Mouse (Mus musculus): Measurements from ENCODE around the gene Cald1. TPM values are rescaled to one million over a fixed set of nuclear protein-coding genes. Genes with fewer than 3 reads are reported as not detected.
A peak's percentile ranks its signal among the peaks of the same experiment; 100 is the strongest.

The Cald1 gene
- polyA plus RNA-seq, 1 experiment from 2014 or later = 58.5 TPM

GRCm38 (mm10) chr6:34777981-34778668 lies 179.8 kb downstream of the Cald1 start:
- Histone ChIP-seq H3K9ac (replicated peaks; ENCODE audit: low read depth, low read length) (no peak overlapping the region), H3K4me3 (replicated peaks; ENCODE audit: low read length) (no peak overlapping the region), H3K27ac (ENCODE audit: low read length) (no peak overlapping the region), H3K4me2 (ENCODE audit: low read length) (no peak overlapping the region), H3K27me3 (replicated peaks; ENCODE audit: control insufficient read depth, insufficient read depth, low read length) (no peaks in the 10 kb centered on the region), H3K9me3 (ENCODE audit: control insufficient read depth, low read length) (no peaks in the 10 kb centered on the region), H3K36me3 (ENCODE audit: control insufficient read depth, insufficient read depth) (peaks cover 2% of the 10 kb centered on the region; the same call in 1 of the 2 replicates), H3K4me1 (replicated peaks; ENCODE audit: control insufficient read depth, insufficient read depth, low read length) (peaks cover 3% of the 10 kb centered on the region)
- ATAC-seq = no peak
- WGBS = 68% methylated on average over 10 of the region's 10 CpGs

GRCm38 (mm10) chr6:34780231-34780942 lies 182.1 kb downstream of the Cald1 start, which contains the start of gene Agbl3:
Gene Agbl3, plus strand, starts transcription at chr6:34780432.
- peak within 1 kb of the TSS; percentile 57 for H3K4me2 ChIP-seq (ENCODE audit: low read length)
- H3K9ac ChIP-seq (replicated peaks; ENCODE audit: low read depth, low read length) = peak within 1 kb of the TSS; percentile 93
- H3K27ac ChIP-seq (ENCODE audit: low read length) = peak within 1 kb of the TSS; percentile 97
- no peaks in the 10 kb centered on the region for H3K9me3 ChIP-seq (ENCODE audit: control insufficient read depth, low read length)
- no peaks in the 10 kb centered on the region for H3K27me3 ChIP-seq (replicated peaks; ENCODE audit: control insufficient read depth, insufficient read depth, low read length)
- H3K4me1 ChIP-seq (replicated peaks; ENCODE audit: control insufficient read depth, insufficient read depth, low read length) = peaks cover 3% of the 10 kb centered on the region
- WGBS = under 1% methylated on average over 75 of the region's 81 CpGs
- ATAC-seq = peak; percentile 96
- H3K4me3 ChIP-seq (replicated peaks; ENCODE audit: low read length) = peak within 1 kb of the TSS; percentile 75
- H3K36me3 ChIP-seq (ENCODE audit: control insufficient read depth, insufficient read depth) = no peaks in the 10 kb centered on the region

GRCm38 (mm10) chr6:34780943-34781289 lies 182.6 kb downstream of the Cald1 start:
- Histone ChIP-seq H3K9me3 (ENCODE audit: control insufficient read depth, low read length) (no peaks in the 10 kb centered on the region), H3K4me2 (ENCODE audit: low read length) (peak overlapping the region; percentile 57), H3K36me3 (ENCODE audit: control insufficient read depth, insufficient read depth) (peaks cover 4% of the 10 kb centered on the region; the same call in 1 of the 2 replicates), H3K4me3 (replicated peaks; ENCODE audit: low read length) (peak overlapping the region; percentile 75), H3K27ac (ENCODE audit: low read length) (peak overlapping the region; percentile 97), H3K27me3 (replicated peaks; ENCODE audit: control insufficient read depth, insufficient read depth, low read length) (no peaks in the 10 kb centered on the region), H3K9ac (replicated peaks; ENCODE audit: low read depth, low read length) (peak overlapping the region; percentile 93), H3K4me1 (replicated peaks; ENCODE audit: control insufficient read depth, insufficient read depth, low read length) (peaks cover 3% of the 10 kb centered on the region)
- no peak for ATAC-seq
- 5% methylated on average over 13 of the region's 13 CpGs for WGBS

GRCm38 (mm10) chr6:34782493-34782892 lies 184.2 kb downstream of the Cald1 start:
- H3K36me3 ChIP-seq (ENCODE audit: control insufficient read depth, insufficient read depth) = peaks cover 7% of the 10 kb centered on the region; the same call in 1 of the 2 replicates
- H3K27ac ChIP-seq (ENCODE audit: low read length) = no peak overlapping the region
- H3K4me1 ChIP-seq (replicated peaks; ENCODE audit: control insufficient read depth, insufficient read depth, low read length) = peaks cover 3% of the 10 kb centered on the region
- no peak overlapping the region for H3K4me3 ChIP-seq (replicated peaks; ENCODE audit: low read length)
- no peaks in the 10 kb centered on the region for H3K27me3 ChIP-seq (replicated peaks; ENCODE audit: control insufficient read depth, insufficient read depth, low read length)
- no peaks in the 10 kb centered on the region for H3K9me3 ChIP-seq (ENCODE audit: control insufficient read depth, low read length)
- 93% methylated on average over 1 of the region's 1 CpGs for WGBS
- H3K9ac ChIP-seq (replicated peaks; ENCODE audit: low read depth, low read length) = no peak overlapping the region
- H3K4me2 ChIP-seq (ENCODE audit: low read length) = no peak overlapping the region
- no peak for ATAC-seq

GRCm38 (mm10) chr6:34796881-34797280 lies 198.6 kb downstream of the Cald1 start:
- Histone ChIP-seq H3K27ac (ENCODE audit: low read length) (no peak overlapping the region), H3K27me3 (replicated peaks; ENCODE audit: control insufficient read depth, insufficient read depth, low read length) (no peaks in the 10 kb centered on the region), H3K4me2 (ENCODE audit: low read length) (no peak overlapping the region), H3K4me1 (replicated peaks; ENCODE audit: control insufficient read depth, insufficient read depth, low read length) (no peaks in the 10 kb centered on the region), H3K9me3 (ENCODE audit: control insufficient read depth, low read length) (no peaks in the 10 kb centered on the region), H3K9ac (replicated peaks; ENCODE audit: low read depth, low read length) (no peak overlapping the region), H3K36me3 (ENCODE audit: control insufficient read depth, insufficient read depth) (no peaks in the 10 kb centered on the region), H3K4me3 (replicated peaks; ENCODE audit: low read length) (no peak overlapping the region)
- ATAC-seq = no peak
- WGBS = 92% methylated on average over 3 of the region's 3 CpGs

- Histone ChIP-seq H3K36me3 (ENCODE audit: control insufficient read depth, insufficient read depth) (no peaks in the 10 kb centered on the region), H3K4me3 (replicated peaks; ENCODE audit: low read length) (no peak overlapping the region), H3K4me2 (ENCODE audit: low read length) (no peak overlapping the region), H3K27me3 (replicated peaks; ENCODE audit: control insufficient read depth, insufficient read depth, low read length) (no peaks in the 10 kb centered on the region), H3K27ac (ENCODE audit: low read length) (no peak overlapping the region), H3K4me1 (replicated peaks; ENCODE audit: control insufficient read depth, insufficient read depth, low read length) (no peaks in the 10 kb centered on the region), H3K9me3 (ENCODE audit: control insufficient read depth, low read length) (no peaks in the 10 kb centered on the region), H3K9ac (replicated peaks; ENCODE audit: low read depth, low read length) (no peak overlapping the region)
- no peak for ATAC-seq
- WGBS = 76% methylated on average over 3 of the region's 3 CpGs
These were observed 199.6 kb downstream of the Cald1 start for GRCm38 (mm10) chr6:34797887-34798286.

GRCm38 (mm10) chr6:34805582-34805981 lies 207.3 kb downstream of the Cald1 start:
- WGBS = 95% methylated on average over 2 of the region's 2 CpGs
- no peaks in the 10 kb centered on the region for H3K27me3 ChIP-seq (replicated peaks; ENCODE audit: control insufficient read depth, insufficient read depth, low read length)

GRCm38 (mm10) chr6:34810651-34811050 lies 212.4 kb downstream of the Cald1 start:
- ATAC-seq = no peak

More at GRCm38 (mm10) chr6:34805582-34805981, 207.3 kb downstream of the Cald1 start:
- H3K4me3 ChIP-seq (replicated peaks; ENCODE audit: low read length) = no peak overlapping the region
- ATAC-seq = no peak
- H3K36me3 ChIP-seq (ENCODE audit: control insufficient read depth, insufficient read depth) = no peaks in the 10 kb centered on the region
- H3K4me1 ChIP-seq (replicated peaks; ENCODE audit: control insufficient read depth, insufficient read depth, low read length) = no peaks in the 10 kb centered on the region
- no peak overlapping the region for H3K4me2 ChIP-seq (ENCODE audit: low read length)
- H3K9me3 ChIP-seq (ENCODE audit: control insufficient read depth, low read length) = no peaks in the 10 kb centered on the region
- H3K9ac ChIP-seq (replicated peaks; ENCODE audit: low read depth, low read length) = no peak overlapping the region
- H3K27ac ChIP-seq (ENCODE audit: low read length) = no peak overlapping the region

GRCm38 (mm10) chr6:34824406-34824805 lies 226.1 kb downstream of the Cald1 start:
- H3K4me2 ChIP-seq (ENCODE audit: low read length) = no peak overlapping the region
- no peaks in the 10 kb centered on the region for H3K9me3 ChIP-seq (ENCODE audit: control insufficient read depth, low read length)
- no peak for ATAC-seq
- no peak overlapping the region for H3K27ac ChIP-seq (ENCODE audit: low read length)
- no peaks in the 10 kb centered on the region for H3K4me1 ChIP-seq (replicated peaks; ENCODE audit: control insufficient read depth, insufficient read depth, low read length)
- H3K4me3 ChIP-seq (replicated peaks; ENCODE audit: low read length) = no peak overlapping the region
- no peak overlapping the region for H3K9ac ChIP-seq (replicated peaks; ENCODE audit: low read depth, low read length)
- no peaks in the 10 kb centered on the region for H3K27me3 ChIP-seq (replicated peaks; ENCODE audit: control insufficient read depth, insufficient read depth, low read length)
- no peaks in the 10 kb centered on the region for H3K36me3 ChIP-seq (ENCODE audit: control insufficient read depth, insufficient read depth)

More at GRCm38 (mm10) chr6:34810651-34811050, 212.4 kb downstream of the Cald1 start:
- Histone ChIP-seq H3K36me3 (ENCODE audit: control insufficient read depth, insufficient read depth) (no peaks in the 10 kb centered on the region), H3K9me3 (ENCODE audit: control insufficient read depth, low read length) (no peaks in the 10 kb centered on the region), H3K27me3 (replicated peaks; ENCODE audit: control insufficient read depth, insufficient read depth, low read length) (no peaks in the 10 kb centered on the region), H3K27ac (ENCODE audit: low read length) (no peak overlapping the region), H3K9ac (replicated peaks; ENCODE audit: low read depth, low read length) (no peak overlapping the region), H3K4me3 (replicated peaks; ENCODE audit: low read length) (no peak overlapping the region), H3K4me2 (ENCODE audit: low read length) (no peak overlapping the region), H3K4me1 (replicated peaks; ENCODE audit: control insufficient read depth, insufficient read depth, low read length) (no peaks in the 10 kb centered on the region)
- WGBS = 93% methylated on average over 4 of the region's 4 CpGs
